Mouse (Mus musculus) cerebellum, postnatal 4 days (tissue): ENCODE data around the gene Usp20.

Experiments used
- DNase-seq, 2 experiments: peaks; one replicate each; pipeline ENCODE4 v3.0.0; 2022; ENCODE audit warnings: low spot score in 2 of 2, mixed read lengths in 1 of 2

Usp20 gene

GRCm38 (mm10) chr2:31069506-31069905 is 87.4 kb downstream of the Usp20 start:
- DNase-seq = no peak
